Mouse (Mus musculus) T-cell, adult 2 months (primary cell): ENCODE results near the gene Ankrd39.

ENCODE experiments used
- DNase-seq: peaks from one replicate; pipeline ENCODE4 v3.0.0; 2022; ENCODE audit warnings: low spot score

The Ankrd39 gene

DNA sequence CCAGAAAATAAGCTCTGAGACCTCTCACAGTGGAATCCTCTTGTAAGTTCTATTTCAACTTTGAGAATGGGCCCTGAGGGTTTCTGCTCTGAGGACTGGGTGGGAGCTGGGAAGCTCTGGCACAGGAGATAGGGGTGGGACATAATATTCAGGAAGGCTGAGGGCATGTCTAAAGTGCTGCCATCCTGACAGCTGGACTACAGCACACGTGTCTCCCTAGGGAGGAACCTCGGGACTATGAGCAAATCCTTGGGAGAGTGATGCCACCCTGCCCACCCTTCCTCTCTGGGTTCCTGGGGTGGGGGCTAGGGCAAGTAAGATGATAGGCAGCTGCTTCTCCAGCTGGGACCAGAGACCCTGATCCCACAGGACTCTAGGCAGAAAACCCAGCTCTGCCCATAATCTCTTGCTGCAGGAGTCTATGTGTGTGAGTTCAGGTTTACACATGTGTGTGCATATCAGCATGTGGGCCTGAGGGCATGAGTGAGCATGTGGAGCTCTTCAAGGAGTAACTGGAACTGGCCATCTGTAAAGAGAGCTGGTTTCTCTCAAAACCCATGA lies 25.0 kb upstream of the Ankrd39 start:
- DNase-seq = no peak

DNA sequence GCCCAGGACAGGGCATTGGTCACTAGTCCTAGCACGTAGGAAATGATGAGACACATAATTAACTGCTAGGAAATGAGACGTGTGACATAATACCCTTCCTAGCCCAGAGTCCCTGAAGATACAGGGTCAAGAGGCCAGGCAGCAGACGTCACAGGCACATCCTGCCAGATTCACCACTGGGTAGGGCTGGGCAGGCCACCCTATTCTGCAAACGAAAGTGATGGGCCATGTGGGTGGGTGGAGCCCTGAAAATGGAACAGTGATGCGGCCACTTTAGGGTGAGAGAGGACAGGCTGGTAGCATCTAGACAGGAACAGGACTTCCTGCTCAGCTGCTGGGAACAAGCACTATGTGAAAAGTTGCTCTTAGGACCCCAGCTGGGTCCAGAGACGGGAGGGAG lies 24.4 kb upstream of the Ankrd39 start:
- no peak for DNase-seq

DNA sequence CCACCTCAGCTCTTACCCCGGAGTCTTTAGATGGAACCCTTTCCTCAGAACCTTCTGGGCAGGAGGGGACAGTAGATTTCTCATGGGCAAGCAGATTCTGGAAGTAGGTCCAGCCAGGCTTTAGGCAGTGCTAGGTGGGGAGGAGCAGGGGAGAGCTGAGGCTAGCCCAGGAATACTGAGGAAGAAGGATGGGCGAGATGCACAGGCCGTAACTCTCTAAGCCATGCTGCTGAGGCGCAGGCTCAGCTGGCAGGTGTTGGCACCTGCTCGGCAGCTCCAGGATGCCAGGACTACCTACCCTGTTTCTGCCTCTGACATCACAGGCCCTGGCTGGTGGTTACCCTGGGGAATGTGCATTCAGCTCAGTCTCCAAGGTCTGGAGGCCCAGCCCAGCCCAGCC lies 23.1 kb upstream of the Ankrd39 start:
- no peak for DNase-seq

DNA sequence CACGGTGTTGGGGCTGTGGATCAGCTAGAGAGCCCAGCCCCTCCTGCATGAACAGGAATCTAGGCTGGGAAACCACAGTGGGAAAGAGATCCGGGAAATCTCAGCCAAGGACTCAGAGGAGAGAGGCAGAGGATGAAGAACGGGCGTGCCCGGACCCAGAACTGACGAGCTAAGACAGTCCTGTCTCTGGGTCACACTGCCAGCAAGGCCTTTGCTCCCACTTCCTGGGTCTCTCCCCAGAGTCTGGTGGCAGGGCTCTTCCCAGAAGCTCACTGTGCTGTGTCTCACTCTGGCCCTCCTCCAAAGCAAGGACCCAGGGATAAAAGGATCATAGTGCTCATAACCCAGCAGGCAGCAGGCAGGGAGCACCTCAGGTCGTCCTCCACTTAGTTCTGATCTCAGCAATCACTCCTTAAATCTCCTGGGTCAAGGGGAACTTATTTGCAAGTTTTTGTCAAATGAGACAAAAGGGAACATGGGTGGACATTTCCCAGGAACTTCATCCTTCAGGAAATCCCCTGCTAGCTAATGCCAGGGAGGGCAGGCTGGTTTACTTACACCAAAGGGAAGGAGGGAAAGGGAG lies 22.5 kb upstream of the Ankrd39 start:
- DNase-seq = no peak

DNA sequence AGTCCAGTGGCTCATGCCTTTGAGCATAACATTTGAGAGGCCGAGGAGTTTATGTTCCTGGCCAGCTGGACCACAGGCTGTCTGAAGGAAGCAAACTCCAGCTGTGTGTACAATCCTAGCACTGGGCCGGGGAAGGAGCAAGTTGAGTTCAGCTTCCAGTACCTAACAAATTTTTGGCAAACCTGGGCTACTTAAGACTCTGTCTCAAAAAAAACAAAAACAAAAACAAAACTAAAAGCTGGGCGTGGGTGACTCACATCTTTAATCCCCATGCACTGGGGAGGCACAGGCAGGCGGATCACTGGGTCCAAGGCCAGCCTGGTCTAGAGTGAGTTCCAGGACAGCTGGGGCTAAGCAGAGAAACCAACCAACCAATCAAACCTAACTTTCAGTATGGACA lies 21.5 kb upstream of the Ankrd39 start:
- DNase-seq = no peak

DNA sequence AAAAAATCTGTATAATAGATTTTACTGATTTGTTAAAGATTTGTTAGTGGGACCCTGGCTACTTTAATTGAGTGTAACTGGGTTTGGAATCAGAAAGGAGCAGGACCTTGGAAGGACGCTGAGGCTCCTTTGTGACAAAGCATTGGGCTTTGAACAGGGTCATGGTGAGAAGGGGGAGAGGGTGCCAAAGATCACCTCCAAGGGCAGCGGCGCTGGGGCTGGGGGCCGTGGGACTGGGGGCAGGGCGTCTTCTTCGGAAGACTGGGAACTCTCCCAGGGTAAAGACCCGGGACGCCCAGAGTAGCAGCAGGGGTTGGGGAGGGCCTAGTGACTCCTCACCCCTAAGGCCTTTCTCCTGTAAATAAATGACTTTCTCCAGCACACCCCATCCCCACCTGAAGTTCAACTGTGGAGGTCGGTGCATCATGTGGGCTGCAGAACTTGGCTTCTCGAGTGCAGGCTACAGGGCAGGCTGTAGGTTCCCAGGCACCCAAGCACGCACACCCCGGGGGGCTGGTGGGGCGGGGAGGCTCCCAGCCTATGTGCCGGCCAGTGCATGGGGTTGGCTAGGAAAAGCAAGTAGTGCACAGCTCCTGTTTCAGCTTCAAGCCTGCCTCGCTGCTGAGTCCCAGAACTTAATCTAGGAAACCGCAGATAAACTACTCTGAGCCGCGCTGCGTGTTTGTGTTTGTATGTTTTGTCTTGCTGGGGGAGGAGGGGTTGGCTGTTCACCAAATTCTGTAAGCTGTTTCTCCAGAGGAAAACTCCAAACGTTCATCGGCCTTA lies 20.8 kb upstream of the Ankrd39 start:
- no peak for DNase-seq

DNA sequence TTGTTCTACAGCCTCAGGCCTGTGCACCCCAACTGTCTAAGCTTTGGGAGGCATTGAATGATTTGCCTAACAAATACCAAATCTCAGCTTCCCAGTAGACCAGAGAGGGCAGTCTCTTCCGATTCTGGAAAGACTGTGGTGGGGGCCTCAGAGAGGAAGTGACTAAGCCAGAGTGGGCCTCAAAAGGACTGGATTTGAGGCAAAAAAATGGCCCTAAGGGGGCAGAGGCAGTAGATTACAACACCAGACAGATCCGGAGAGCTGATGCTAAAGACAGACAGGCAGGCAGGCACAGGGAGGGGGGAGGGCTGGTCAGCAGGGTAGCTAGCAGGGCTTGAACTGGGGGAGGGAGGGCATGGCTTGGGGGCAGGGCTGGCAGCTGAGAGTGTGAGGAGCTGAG lies 19.2 kb upstream of the Ankrd39 start:
- DNase-seq = no peak

DNA sequence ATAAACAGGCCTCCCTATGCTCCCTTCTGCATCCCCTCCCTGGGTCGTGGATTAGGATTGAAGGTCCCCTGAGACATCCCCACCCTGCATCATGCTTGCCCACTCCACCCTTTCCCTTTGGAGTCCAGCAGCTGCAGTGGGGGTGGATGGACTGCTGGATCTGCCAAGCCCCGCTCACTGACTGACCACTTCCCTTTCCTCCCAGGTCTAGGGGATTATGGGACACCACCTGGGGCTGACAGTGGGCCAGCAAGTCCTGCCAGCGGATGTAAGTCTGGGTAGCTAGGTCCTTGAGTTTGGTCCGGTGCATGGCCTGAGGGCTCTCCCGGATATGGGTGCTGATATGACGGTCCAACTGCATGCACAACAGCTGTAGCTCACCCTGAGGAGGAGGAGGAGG lies 16.9 kb upstream of the Ankrd39 start:
- DNase-seq = no peak

DNA sequence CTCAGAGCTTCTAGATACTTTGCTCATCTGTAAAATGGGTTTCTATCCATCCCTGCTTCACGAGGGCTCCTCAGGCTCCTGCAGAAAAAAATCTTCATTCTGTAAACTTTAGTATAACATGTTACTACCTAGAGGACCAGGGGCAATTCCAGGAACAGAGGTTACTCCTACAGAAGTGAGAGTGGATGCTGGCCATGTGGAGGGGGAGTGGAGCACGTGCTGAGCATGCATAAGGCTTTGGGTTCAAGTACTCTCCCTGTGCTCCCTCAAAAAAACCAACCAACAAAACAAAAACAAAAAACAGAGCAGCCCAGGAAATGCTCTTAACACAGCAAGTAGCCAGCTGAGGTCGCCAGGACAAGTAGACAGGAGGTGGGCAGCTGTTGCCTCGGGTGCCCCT lies 16.4 kb upstream of the Ankrd39 start:
- no peak for DNase-seq

DNA sequence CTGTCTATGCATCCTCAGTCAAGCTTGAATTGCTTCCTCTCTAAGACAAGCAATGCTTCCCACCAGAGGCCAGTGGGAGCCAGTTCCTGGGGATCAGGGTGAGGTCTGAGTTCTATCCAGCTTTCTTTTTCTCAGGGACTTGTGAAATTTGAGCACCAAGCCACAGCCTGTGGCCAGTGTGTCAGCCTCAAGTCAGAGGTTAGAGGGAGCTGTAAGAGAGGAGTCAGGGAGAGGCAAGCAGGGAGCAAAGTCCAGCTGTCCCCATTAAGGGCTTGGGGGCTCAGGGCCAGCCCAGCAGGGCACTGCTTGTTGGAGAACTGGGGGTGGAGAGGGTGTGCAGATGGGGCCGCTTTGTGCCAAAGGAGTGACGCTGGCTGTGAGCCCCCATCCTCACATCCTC lies 16.0 kb upstream of the Ankrd39 start:
- no peak for DNase-seq

DNA sequence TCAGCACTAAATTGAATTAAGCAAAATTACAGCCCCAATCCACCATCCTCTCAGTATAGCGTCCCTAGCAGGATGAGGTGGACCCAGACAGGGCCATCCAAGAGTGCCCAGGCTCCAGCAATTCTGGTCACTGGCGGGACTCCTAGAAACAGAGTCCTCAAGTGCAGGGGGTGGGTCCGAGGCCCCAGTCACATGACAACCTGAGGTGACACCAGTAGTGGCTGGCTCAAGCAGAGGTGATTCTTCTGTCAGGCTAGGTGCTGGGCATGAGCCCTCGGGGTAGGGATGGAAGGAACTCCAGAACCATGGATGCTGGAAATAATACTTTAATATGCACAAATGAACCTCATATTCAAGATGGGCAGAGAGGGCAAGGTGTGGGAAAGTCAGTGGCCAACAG lies 15.1 kb upstream of the Ankrd39 start:
- DNase-seq = no peak

DNA sequence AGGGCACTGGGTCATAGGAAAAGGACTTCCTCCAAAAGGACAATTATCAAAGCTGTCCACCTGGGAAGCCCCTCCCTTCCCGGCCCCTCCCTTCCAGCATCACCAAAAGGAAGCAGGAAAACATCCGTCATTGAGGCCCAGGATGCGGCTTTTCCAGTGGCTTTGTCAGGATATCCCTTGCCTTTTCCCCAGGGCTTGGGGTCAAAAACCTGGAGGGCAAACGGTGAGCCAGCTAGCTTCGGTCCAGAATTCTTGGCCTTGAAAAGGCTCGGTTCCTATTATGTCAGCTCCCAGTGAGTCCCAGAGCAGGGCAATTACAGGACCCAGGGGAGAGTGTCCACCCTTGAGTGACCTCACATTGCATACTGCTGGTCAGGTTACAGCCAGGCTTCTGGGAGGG lies 13.7 kb upstream of the Ankrd39 start:
- DNase-seq = no peak

DNA sequence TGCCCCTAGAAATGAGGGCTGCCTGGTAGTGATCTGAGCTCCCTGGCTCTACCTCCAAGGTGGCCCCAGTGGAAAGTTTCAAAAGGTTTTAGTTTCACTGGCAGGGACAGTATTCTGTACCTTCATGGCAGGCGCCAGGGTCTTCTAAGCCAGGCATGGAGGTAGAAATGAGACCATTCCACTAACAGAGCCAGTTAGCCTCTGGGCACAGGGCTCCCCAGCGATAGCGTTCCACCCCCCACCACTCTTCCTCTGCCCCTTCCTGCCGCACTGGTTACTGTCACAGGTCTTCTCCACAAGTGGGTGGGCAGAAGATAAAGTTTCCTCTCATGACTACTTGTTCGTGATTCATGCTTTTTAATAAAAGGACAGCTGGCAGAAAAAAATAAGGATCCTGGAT lies 12.6 kb upstream of the Ankrd39 start:
- no peak for DNase-seq

DNA sequence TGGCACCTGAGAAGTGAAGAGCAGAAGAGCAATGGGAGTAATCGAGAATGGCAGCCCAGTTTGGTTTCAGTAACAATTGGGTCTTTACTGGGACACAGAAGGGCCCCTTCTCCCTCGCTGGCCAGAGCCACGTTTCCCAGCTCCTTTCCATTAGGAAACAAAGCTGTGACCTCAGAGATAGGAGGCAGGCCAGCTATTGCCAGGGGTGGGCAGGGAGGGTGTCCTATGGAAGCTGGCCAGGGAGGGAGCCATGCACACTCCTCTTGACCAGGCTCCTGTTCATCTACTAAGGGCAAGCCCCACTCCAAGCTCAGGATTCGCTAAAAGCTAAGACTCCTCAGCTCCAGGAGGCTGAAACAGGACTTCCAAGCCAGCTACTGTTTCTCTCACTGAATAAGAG lies 12.0 kb upstream of the Ankrd39 start:
- DNase-seq = no peak

DNA sequence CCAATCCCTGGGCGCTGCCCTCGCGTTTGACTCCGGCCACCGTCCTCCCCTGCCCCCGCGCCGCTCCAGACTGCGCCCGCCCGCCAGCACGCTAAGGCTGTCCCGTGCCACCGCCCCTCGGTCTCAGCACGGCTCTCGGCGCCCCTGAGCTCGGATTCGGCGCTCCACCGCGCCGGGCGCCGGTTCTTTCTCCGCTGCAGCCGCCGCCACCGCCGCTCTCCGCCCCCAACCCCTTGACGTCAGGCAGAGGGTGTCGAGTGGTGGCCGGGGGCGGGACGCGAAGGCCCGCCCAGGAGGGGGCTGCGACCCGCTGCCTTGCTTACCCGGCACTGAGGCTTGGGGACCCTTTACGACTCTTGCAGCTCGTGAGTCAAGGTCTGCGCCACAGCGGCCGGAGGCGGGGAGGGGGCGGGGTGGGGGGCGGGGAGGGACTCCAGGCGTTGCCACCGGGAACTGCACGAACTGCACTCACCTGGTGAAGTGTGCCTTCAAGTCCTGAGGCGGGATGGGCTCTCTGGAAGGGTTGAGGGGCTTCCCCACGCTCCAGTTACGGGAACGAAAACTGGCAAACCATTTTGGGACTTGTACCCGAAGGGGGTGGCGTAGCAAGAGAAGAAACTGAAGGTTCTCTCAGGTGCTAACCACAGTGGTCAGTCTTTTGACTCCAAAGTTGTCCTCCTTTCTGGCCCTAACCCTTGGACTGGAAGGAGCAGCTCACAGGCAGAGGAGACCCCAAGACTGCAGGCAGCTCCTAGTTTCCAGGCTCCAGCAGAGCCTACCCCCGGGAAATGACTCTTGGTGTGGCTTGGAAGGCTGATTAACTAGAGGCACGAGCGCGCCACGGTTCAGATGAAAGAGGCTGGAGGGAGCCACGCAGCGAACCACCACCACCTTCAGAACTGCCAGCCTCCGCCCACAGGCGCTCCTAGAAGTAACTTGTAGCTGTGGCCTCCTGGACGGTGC lies 11.1 kb upstream of the Ankrd39 start, which contains the start of gene Sema4c:
Sema4c (minus strand) TSS at position 319 of the 963 bp plus-strand sequence.
- DNase-seq = peak; percentile 57

DNA sequence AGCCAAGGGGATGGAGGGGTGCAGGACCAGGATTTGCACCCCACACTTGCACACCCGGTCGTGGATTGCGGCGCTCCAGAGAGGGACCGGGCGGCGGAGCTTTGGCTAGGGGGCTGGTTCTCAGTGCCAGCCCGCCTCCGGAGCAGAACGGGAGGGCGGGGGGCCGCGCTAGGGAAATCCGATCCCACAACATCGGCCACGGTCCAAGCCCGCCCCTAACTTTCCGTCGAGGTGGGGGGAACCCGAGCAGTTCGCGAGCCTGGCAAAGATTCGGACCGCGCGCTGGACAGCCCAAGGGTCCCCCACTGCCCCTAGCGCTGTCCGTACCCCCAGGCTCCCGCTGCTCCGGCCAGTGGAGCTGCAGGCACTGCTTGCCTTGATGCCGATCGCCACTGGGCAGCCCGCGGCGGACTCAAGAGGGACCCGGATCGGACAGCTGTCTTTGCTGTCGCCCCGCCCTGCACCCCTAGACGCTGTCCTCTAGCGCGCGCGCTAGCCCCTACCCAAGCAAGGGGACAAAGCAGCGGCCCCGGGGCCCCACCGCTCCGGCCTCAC lies 10.3 kb upstream of the Ankrd39 start:
- DNase-seq = peak; percentile 6

DNA sequence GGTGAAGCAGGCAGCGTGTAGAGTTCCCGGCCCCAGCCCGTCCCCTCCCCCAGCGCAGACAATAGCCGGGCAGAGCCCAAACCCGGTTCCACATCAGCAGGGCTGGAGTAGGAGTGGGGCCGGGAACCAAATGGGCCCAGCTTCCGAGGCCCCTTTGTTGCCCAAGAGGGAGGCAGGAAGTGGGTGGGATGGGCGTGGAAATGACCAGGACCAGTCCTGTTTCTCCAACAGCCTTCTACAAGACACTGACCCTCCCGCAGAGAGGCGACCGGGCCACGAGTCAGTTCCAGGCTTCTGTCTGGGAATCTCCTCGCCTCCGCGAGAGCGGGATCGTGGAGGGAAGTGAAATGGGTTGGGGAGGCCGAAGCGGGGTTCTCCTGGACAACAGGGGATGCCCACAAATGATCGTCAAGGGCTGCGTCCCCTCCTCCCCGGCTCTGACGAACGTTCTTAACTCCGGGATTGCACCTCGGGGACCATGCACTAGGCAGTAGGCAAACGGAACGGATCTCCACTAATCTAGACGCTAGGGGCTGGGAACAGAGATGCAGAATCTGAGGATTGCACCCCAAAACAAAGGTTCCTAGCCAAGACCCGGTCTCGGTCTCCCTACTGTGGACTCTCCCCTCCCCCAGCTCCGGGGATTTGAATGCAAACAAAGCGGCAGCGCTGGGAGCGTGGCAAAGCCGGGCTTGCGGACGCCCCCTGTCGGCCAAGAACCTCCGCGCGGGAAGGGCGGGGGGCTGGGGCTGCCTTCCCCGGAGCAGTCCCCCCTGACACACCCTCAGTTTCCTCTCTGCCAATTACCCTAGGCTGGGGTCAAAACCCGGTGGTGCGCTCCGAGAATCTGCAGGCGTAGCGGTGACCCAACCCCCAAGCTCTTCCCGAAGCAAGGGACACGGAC lies 9.6 kb upstream of the Ankrd39 start:
- DNase-seq = peak; percentile 78

DNA sequence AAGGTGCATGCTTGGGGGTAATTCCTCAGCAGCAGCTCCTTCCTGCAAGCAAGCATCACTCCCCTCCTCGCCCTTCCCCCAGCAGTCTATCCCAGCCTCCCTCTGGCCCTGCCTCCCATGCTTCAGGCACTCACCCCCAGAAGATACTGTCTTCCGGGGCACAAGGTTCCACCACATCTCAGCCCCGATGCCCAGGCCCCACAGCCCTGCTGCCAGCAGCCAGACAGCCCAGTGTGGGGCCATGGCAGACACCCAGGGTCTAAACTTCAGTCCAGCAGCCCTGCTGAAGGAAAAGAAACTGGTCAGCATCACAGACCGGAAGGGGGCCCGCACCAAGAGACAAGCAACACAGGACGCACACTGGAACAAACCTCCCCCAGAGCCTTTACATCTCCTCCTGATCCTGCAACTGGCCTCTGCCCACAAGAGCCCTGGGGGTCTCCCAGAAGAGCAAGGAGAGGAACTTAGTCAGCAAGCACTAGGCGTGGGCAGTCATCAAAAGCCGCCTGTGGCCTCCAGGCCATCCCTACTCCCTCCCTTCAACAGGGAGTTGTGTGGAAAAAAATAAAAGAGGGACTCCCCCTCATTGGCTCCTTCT lies 8.7 kb upstream of the Ankrd39 start:
- no peak for DNase-seq

DNA sequence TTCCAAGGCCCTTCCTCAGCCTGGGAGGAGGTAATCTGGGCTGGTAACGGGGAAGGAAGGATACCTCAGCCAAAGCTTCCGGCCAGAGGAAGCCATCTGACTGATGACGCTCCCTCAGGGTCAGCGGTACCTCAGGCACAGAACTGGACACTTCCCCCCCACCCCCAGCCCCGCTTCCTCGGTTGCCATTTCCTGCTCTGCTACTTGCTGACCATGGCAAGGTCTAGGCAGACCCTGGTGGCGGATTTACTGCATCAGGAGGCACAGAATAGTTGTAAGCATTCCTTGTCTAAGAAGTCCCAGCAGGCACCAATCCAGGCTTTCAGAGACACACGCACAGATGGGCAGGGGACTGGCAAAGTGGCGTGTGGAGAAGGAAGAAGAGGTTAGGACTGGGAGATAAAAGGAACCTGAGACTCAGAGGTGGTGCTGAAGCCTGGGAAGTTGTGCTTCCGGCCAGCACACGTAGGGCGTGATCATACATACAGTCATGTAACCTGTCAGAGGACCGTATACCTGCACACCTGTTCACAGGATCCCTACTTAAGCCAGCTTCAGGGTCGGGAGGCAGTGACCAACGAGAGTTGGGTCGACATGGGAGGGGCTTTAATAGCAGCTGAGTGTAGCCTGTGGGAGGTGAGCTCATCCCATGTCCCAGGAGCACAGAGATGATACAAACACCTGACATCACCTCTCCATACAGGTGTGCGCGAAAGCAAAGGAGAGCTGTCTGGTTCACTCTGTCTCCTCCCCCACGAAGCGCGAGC lies 7.6 kb upstream of the Ankrd39 start:
- DNase-seq = no peak

DNA sequence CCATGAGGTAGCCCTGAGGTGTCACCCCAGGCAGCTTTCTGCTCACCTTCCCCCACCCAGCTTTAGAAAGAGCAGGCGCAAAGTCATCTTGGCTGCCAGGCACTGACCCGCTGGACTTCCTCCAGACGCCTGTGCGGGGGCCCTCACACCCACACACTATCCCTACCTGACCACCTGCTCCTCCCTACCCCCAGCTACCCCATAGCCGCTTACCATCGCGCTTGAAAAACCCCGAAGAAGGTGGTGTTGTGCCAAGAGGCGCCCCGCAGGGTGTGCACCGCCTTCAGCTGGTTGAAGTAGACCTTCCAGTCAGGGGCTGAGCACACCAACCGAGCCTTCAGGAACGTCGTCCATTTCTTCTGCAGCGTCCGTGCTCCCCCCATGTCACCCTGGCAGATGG lies 5.3 kb upstream of the Ankrd39 start:
- no peak for DNase-seq
